Mouse (Mus musculus) bone marrow, adult 2 months (tissue): ENCODE measurements around the gene Vps25. TPM values are rescaled to one million over a fixed set of nuclear protein-coding genes. Genes with fewer than 3 reads are reported as not detected.

ENCODE experiments used
- H3K27ac ChIP-seq: fragments of 200-500 bp; 2 replicates; pipeline ENCODE4 v1.5.1; 2012; ENCODE audit warnings: low read depth, mild to moderate bottlenecking, control low read depth, inconsistent platforms, low read length; ENCODE audit not compliant: control insufficient read depth, poor library complexity, insufficient read depth
- H3K4me1 ChIP-seq: fragments of 200-500 bp; 2 replicates; pipeline ENCODE4 v1.6.1; 2011; ENCODE audit warnings: low read length; ENCODE audit not compliant: control insufficient read depth, insufficient read depth
- H3K4me3 ChIP-seq: fragments of 200-500 bp; replicated peaks from 2 replicates; pipeline ENCODE3; 2011; ENCODE audit warnings: mild to moderate bottlenecking, low read depth, low read length, control low read depth; ENCODE audit not compliant: control insufficient read depth
- CTCF ChIP-seq: fragments of 200-500 bp; IDR thresholded peaks from 2 replicates; pipeline ENCODE4 v1.5.1; 2011; ENCODE audit warnings: low read length, control low read depth; ENCODE audit not compliant: control insufficient read depth, insufficient read depth
- POLR2A ChIP-seq: fragments of 200-500 bp; IDR thresholded peaks from 2 replicates; pipeline ENCODE4 v1.6.1; 2011; ENCODE audit warnings: low read depth, mild to moderate bottlenecking, control low read depth, low read length, borderline replicate concordance; ENCODE audit not compliant: control insufficient read depth
- WGBS: fragments of 180-500 bp; shearing (Covaris S2); methylation state at CpG from one replicate; pipeline ENCODE4 v1.1.7; 2018; 5-methylcytosine and 5-hydroxymethylcytosine counted together
- polyA plus RNA-seq: library from polyadenylated mRNA; stranded (reverse); fragments of >200 nt; gene quantifications from 2 replicates; pipeline ENCODE4 v1.2.4, GENCODE M21; 2011; ENCODE audit warnings: low replicate concordance; ENCODE audit not compliant: missing spikeins, insufficient read depth, insufficient read length

Vps25 gene
- polyA plus RNA-seq, 1 experiment = 71.9 TPM

DNA sequence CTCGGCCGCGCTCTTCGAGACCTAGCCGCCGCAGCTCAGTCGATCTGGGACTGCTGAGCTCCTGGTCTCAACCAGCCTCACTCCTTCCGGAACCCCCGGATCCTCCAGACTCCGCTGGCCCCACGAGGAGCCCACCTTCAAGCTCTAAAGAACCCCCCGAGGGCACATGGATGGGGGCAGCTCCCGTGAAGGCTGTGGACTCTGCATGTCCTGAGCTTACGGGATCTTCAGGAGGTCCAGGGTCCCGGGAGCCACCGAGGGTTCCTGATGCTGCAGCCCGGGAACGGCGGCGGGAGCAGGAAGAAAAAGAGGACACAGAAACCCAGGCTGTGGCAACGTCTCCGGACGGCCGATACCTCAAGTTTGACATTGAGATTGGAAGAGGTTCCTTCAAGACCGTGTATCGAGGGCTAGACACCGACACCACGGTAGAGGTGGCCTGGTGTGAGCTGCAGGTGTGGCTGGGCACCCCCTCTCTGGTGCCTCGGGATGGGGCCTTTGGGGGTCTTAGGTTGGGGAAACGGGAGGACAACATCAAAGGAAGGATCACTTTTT lies 7.4 kb downstream of the Vps25 start:
- 1% methylated on average over 30 of the region's 30 CpGs for WGBS
- Histone ChIP-seq H3K4me3 (peak overlapping the region; percentile 36), H3K4me1 (no peaks in the 10 kb centered on the region), H3K27ac (0 out of 2 replicates have a peak overlapping the region, but pooled peaks have one; percentile 36)
- TF ChIP-seq POLR2A = no peak
- TF ChIP-seq CTCF = no peak

DNA sequence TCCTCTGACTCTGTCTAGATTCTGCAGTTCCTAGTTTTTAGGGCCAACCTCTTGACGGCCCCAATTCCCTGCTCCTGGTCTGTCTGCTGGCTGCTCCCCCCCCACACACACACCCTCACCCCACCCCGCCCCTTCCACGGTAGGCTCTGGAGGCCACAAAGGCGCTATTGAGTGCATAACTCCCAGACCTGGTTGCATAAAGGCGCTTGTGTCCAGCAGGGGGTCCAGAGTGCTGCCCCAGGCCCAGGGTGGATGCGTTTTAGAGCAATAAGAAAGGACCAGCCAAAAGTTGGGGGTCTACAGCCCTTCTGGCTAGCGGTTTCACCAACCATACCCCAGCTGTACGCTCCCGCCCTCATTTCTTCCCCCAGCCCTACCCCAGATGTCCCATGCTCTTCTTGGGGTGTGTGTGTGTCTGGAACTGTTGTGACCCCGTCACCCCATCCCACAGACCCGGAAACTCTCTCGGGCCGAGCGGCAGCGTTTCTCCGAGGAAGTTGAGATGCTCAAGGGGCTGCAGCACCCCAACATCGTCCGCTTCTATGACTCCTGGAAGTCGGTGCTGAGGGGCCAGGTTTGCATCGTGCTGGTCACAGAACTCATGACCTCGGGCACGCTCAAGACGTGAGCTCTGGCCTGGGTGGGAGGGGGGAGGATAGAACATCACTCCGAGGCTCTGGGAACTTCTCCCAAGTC lies 8.9 kb downstream of the Vps25 start:
- 6% methylated on average over 24 of the region's 24 CpGs for WGBS
- H3K4me1 ChIP-seq = no peaks in the 10 kb centered on the region

DNA sequence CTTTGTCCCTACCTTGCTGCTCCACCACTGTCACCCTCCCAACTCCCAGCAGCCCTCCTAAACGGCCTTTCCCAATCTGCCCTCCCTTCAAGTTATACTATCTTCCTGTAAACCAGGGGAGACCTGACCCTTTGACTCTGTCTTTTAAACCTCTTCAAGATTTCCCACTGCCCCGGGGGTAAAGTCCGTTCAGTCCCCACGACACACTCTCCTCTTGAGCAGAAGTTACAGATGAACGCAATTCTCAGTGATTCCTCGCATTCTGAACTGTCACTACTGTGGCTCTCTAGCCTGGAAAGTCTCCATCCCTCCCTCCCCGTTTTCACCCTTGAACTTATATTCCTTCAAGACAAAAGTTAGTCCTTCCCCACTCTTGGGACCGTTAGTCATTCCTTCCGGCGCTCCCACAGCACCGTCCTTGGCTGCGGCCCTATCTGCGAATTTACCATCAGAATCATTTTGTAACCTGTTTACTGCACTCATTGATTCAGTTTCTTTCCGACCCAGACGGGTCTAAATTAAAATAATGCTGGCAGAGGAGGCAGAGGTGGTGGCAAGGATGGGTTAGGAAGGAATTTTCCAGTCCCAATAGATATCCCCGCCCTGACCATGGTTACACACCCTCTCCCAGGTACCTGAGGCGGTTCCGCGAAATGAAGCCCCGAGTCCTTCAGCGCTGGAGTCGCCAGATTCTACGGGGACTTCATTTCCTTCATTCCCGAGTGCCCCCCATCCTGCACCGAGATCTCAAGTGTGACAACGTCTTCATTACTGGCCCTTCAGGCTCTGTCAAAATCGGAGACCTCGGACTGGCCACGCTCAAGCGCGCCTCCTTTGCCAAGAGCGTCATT lies 9.9 kb downstream of the Vps25 start:
- Histone ChIP-seq H3K4me1 (no peaks in the 10 kb centered on the region), H3K27ac (no peak overlapping the region), H3K4me3 (no peak overlapping the region)
- TF ChIP-seq POLR2A = no peak
- no peak for TF ChIP-seq CTCF
- 14% methylated on average over 32 of the region's 32 CpGs for WGBS

More for the DNA sequence above, 8.9 kb downstream of the Vps25 start:
- no peak for TF ChIP-seq CTCF
- TF ChIP-seq POLR2A = no peak
- no peak overlapping the region for H3K4me3 ChIP-seq
- no peak overlapping the region for H3K27ac ChIP-seq

DNA sequence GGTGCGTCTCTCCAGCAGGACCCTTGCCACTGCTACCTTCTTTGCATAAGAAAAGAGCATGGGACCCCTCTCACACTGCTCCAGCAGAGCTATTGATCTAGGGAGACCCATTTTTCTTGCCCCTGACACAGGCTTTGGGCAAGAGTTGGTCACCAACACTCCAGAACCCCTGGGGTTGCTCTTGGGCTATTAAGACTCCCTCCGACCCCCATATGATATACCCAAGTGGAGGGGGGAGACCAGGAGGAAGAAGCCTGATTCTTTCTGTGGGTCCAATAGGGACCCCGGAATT lies 10.4 kb downstream of the Vps25 start:
- no peak overlapping the region for H3K4me3 ChIP-seq
- H3K4me1 ChIP-seq = no peaks in the 10 kb centered on the region

GRCm38 (mm10) chr11:101264954-101265471 lies 11.5 kb downstream of the Vps25 start:
- no peaks in the 10 kb centered on the region for H3K4me1 ChIP-seq
- H3K4me3 ChIP-seq = no peak overlapping the region
- 15% methylated on average over 31 of the region's 31 CpGs for WGBS
- no peak overlapping the region for H3K27ac ChIP-seq
- TF ChIP-seq POLR2A (no peak), CTCF (no peak)

More for the DNA sequence above, 10.4 kb downstream of the Vps25 start:
- 38% methylated on average over 3 of the region's 3 CpGs for WGBS
- TF ChIP-seq POLR2A = no peak
- H3K27ac ChIP-seq = no peak overlapping the region

DNA sequence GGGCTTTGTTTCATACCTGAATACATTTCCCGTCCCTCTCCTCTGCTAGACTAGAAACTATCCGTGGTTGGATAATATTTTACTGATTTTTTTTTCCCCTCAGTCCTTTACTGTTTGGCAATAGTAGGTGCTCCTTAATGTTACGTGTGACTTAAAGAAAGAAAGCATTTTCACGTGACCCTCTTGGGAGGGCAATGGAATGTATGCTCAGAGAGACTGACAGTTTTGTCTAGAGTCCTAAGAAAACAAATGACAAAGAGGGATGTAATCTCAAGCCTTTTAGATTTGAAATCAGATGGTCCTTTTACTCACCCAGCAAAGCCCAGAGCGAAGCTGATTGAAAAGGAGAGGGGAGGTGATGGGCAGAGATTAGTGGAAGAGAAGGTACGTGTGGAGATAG lies 12.4 kb downstream of the Vps25 start:
- 49% methylated on average over 6 of the region's 6 CpGs for WGBS
- Histone ChIP-seq H3K27ac (no peak overlapping the region), H3K4me1 (no peaks in the 10 kb centered on the region), H3K4me3 (no peak overlapping the region)
- TF ChIP-seq CTCF = no peak
- TF ChIP-seq POLR2A = no peak

GRCm38 (mm10) chr11:101269577-101270116 lies 16.1 kb downstream of the Vps25 start:
- WGBS = 38% methylated on average over 10 of the region's 10 CpGs
- Histone ChIP-seq H3K4me3 (no peak overlapping the region), H3K27ac (no peak overlapping the region), H3K4me1 (no peaks in the 10 kb centered on the region)
- TF ChIP-seq POLR2A = no peak
- no peak for TF ChIP-seq CTCF

- H3K4me1 ChIP-seq = 0 out of 2 replicates have a peak, but pooled peaks cover 1% of the 10 kb centered on the region
- H3K27ac ChIP-seq = no peak overlapping the region
- H3K4me3 ChIP-seq = no peak overlapping the region
- 69% methylated on average over 3 of the region's 3 CpGs for WGBS
- TF ChIP-seq POLR2A = no peak
- TF ChIP-seq CTCF = no peak
Measured at GRCm38 (mm10) chr11:101272446-101272845, 18.9 kb downstream of the Vps25 start.
